Mouse (Mus musculus) midbrain, embryonic 13.5 days (tissue): ENCODE results near the gene Lima1. TPM values are rescaled to one million over a fixed set of nuclear protein-coding genes. Genes with fewer than 3 reads are reported as not detected.

ENCODE experiments used
- ATAC-seq: fragments of 200-750 bp; cut with Nextera tagmentation; 2 replicates; pipeline ENCODE4 v1.8.0; 2017; ENCODE audit warnings: mild to moderate bottlenecking, moderate TSS enrichment, moderate library complexity
- H3K27ac ChIP-seq: fragments of 300-500 bp; sonication (generic); 2 replicates; pipeline ENCODE4 v1.5.1; 2015; ENCODE audit warnings: inconsistent platforms, mild to moderate bottlenecking, moderate library complexity
- H3K27me3 ChIP-seq: fragments of 300-500 bp; sonication (generic); 2 replicates; pipeline ENCODE4 v1.6.1; 2015; ENCODE audit warnings: mild to moderate bottlenecking, inconsistent platforms
- H3K36me3 ChIP-seq: fragments of 300-500 bp; sonication (generic); 2 replicates; pipeline ENCODE4 v1.6.1; 2015; ENCODE audit warnings: mild to moderate bottlenecking, inconsistent platforms
- H3K4me1 ChIP-seq: fragments of 300-500 bp; sonication (generic); replicated peaks from 2 replicates; pipeline ENCODE4 v1.6.1; 2015; ENCODE audit warnings: inconsistent platforms
- H3K4me2 ChIP-seq: fragments of 300-500 bp; sonication (generic); replicated peaks from 2 replicates; pipeline ENCODE4 v1.6.1; 2015; ENCODE audit warnings: moderate library complexity, mild to moderate bottlenecking, inconsistent platforms
- H3K4me3 ChIP-seq: fragments of 300-500 bp; sonication (generic); replicated peaks from 2 replicates; pipeline ENCODE4 v1.5.1; 2015; ENCODE audit warnings: mild to moderate bottlenecking, inconsistent platforms
- H3K9ac ChIP-seq: fragments of 300-500 bp; sonication (generic); replicated peaks from 2 replicates; pipeline ENCODE4 v1.6.1; 2015; ENCODE audit warnings: mild to moderate bottlenecking, inconsistent platforms
- H3K9me3 ChIP-seq: fragments of 300-500 bp; sonication (generic); 2 replicates; pipeline ENCODE4 v1.6.1; 2016; ENCODE audit warnings: mild to moderate bottlenecking, inconsistent platforms
- WGBS: fragments of 180-500 bp; shearing (Covaris S2); methylation state at CpG from one replicate; pipeline ENCODE4 v1.1.7; 2015; 5-methylcytosine and 5-hydroxymethylcytosine counted together
- polyA plus RNA-seq: library from polyadenylated mRNA; unstranded; fragments of >200 nt; fragmentation: Nextera tagmentation; extraction: Ambion mirVana; gene quantifications from 2 replicates; pipeline ENCODE4 v1.2.1, GENCODE M21; 2015

Gene Lima1
- polyA plus RNA-seq, 1 experiment from 2014 or later = 17.2 TPM

DNA sequence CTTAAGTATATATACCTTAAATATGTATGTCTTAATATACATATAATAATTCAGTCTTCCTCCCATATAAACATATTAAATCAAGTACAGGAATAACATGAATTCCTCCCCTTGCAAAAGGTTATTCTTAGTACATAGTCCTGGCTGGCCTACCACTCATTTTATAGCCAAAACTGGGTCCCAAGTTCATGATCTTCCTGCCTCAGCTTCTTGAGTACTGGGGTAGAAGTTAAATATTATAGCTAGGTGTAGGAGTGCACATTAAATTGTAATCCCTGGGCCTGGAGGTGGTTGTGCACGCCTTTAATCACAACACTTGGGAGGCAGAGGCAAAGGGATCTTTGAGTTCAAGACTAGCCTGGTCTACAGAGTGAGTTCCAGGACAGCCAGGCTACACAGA lies 106.5 kb downstream of the Lima1 start:
- whole genome bisulfite sequencing = 93% methylated on average over 1 of the region's 1 CpGs
- H3K9ac ChIP-seq = no peak overlapping the region
- H3K27ac ChIP-seq = no peak overlapping the region
- no peaks in the 10 kb centered on the region for H3K27me3 ChIP-seq
- no peak for ATAC-seq
- H3K4me3 ChIP-seq = no peak overlapping the region
- H3K9me3 ChIP-seq = no peaks in the 10 kb centered on the region
- no peak overlapping the region for H3K4me2 ChIP-seq
- peaks cover 22% of the 10 kb centered on the region for H3K4me1 ChIP-seq
- peaks cover 10% of the 10 kb centered on the region; the same call in 1 of the 2 replicates for H3K36me3 ChIP-seq

DNA sequence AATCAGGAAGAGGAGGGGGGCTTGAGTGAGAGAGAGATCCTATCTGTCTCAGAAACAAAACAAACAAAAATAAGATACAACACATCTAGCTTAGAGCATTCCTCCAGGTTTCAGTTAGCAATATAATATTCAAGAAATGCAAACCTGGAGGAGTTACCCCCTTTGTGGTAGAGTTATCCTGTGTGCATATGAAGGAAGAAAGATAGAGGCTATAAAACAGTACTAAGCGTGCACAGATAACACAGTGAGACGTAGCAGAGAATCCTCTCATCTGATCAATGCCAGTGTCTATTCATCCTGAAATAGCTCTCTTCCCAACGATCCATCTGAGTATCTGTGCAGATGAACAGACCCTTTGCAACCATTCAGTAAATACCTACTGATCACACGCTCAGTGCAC lies 107.8 kb downstream of the Lima1 start:
- 87% methylated on average over 4 of the region's 4 CpGs for WGBS
- H3K4me2 ChIP-seq = no peak overlapping the region
- peaks cover 22% of the 10 kb centered on the region for H3K4me1 ChIP-seq
- H3K27me3 ChIP-seq = no peaks in the 10 kb centered on the region
- no peak overlapping the region for H3K9ac ChIP-seq
- H3K36me3 ChIP-seq = peaks cover 12% of the 10 kb centered on the region; the same call in 1 of the 2 replicates
- no peak overlapping the region for H3K4me3 ChIP-seq
- no peak for ATAC-seq
- H3K9me3 ChIP-seq = no peaks in the 10 kb centered on the region
- no peak overlapping the region for H3K27ac ChIP-seq

DNA sequence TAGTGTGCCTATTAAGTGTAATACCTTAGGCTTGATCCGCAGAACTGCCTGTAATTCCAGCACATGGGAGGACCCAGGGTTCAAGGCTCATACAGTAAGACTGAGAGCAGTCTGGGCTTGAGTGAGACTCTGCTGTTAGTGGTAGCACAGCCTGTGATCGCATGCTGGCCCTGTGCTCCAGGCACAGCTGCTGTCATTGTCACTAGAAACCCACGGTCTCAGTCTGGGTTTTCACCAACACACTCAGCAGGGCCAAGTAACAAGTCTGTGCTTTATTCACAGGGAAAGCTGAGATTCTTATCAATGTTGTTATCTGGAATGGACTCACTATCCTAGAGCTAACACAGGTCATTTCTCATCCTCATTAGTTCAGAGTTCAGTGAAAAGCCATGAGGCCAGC lies 121.1 kb downstream of the Lima1 start:
- H3K27me3 ChIP-seq = no peaks in the 10 kb centered on the region
- no peaks in the 10 kb centered on the region for H3K4me1 ChIP-seq
- H3K4me2 ChIP-seq = no peak overlapping the region
- 0 out of 2 replicates have a peak, but pooled peaks cover 8% of the 10 kb centered on the region for H3K36me3 ChIP-seq
- no peaks in the 10 kb centered on the region for H3K9me3 ChIP-seq
- no peak for ATAC-seq
- H3K4me3 ChIP-seq = no peak overlapping the region
- no peak overlapping the region for H3K9ac ChIP-seq
- no peak overlapping the region for H3K27ac ChIP-seq
- 88% methylated on average over 3 of the region's 3 CpGs for WGBS

DNA sequence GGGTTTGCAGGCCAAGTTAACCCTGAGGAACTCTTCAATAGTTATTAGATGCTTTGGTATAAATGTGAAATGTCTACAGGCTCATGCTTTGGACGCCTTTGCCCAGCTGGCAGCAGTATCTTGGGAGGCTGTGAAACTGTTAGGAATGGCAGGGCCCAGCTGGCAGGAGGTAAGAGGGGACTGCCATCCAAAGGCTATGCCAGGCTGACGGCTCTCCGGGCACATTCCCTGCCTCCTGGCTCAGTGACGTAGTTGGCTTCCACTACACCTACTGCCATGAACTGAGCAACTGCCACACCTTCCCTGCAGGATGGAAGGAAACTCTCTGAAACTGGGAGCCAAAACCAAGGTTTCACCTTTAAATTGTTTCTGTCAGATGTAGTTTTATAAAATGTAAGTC lies 135.0 kb downstream of the Lima1 start:
- WGBS = over 99% methylated on average over 4 of the region's 4 CpGs
- no peak overlapping the region for H3K4me3 ChIP-seq
- no peak overlapping the region for H3K4me2 ChIP-seq
- no peaks in the 10 kb centered on the region for H3K9me3 ChIP-seq
- H3K9ac ChIP-seq = no peak overlapping the region
- H3K27me3 ChIP-seq = no peaks in the 10 kb centered on the region
- ATAC-seq = no peak
- H3K36me3 ChIP-seq = peaks cover 93% of the 10 kb centered on the region
- no peak overlapping the region for H3K27ac ChIP-seq
- H3K4me1 ChIP-seq = no peaks in the 10 kb centered on the region

DNA sequence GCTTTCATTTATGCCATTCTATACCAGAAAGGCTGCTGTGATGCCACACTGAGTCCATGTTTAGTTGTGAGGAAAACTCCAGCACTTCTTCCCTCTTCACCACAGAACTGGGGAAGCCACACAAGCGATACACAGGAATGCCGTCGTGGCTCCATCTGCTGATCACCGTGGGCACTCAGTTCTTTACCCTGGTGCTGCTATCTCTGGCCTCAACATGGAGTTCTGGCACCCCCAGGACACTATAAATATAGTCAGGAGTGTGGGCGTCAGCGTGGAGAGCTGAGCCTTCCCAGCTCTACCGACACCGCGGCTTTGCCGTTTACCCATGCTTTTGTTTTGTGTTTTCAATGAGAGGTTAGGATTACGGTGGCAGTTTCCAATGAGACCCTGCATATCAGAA lies 138.6 kb downstream of the Lima1 start:
- H3K27me3 ChIP-seq = no peaks in the 10 kb centered on the region
- WGBS = 90% methylated on average over 11 of the region's 11 CpGs
- H3K9ac ChIP-seq = no peak overlapping the region
- ATAC-seq = no peak
- H3K4me2 ChIP-seq = no peak overlapping the region
- H3K36me3 ChIP-seq = peaks cover 90% of the 10 kb centered on the region
- no peak overlapping the region for H3K4me3 ChIP-seq
- no peaks in the 10 kb centered on the region for H3K9me3 ChIP-seq
- H3K4me1 ChIP-seq = no peaks in the 10 kb centered on the region
- no peak overlapping the region for H3K27ac ChIP-seq

DNA sequence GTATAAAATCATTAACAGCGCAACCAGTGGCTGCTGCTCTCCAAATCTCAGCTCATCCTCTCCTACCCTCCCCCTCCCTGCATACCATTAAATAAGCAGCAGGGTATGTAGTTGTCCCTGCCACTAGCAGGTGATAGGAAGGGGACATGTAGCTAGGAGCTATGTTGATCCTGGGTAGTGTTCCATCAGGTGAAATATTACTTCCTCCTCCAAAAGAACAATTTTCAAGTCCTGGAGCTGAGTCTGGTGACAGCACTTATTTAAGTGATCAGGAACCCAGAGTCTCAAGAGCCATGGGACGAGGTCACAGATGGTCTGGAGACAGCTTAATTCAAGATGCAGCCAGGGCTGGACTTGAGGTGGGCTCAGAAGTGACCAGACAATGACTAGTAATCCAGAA lies 139.6 kb downstream of the Lima1 start:
- H3K4me1 ChIP-seq = no peaks in the 10 kb centered on the region
- no peak overlapping the region for H3K27ac ChIP-seq
- no peak overlapping the region for H3K4me3 ChIP-seq
- WGBS = 91% methylated on average over 2 of the region's 2 CpGs
- H3K9me3 ChIP-seq = no peaks in the 10 kb centered on the region
- H3K36me3 ChIP-seq = peaks cover 84% of the 10 kb centered on the region
- no peak overlapping the region for H3K4me2 ChIP-seq
- no peak overlapping the region for H3K9ac ChIP-seq
- no peaks in the 10 kb centered on the region for H3K27me3 ChIP-seq
- no peak for ATAC-seq

DNA sequence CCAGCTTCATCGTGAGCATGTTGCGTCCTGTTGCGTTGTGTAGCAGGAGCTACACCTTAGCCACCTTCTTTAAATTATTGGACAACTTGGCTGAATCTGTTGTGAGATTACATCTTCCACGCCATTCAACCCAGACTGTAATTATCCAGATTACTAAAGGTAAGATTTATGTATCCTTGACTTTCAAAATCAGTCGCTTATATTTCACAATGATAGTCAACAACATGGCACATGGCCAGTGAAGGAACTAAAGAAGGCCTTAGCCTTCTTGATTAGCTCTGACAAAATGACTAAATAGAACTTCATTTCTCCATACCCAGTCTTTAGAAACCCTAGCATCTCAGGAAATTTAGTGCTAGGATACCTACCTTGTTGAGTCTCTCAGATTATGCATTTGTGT lies 142.1 kb downstream of the Lima1 start:
- Histone ChIP-seq H3K4me2 (no peak overlapping the region), H3K9me3 (no peaks in the 10 kb centered on the region), H3K9ac (no peak overlapping the region), H3K27me3 (no peaks in the 10 kb centered on the region), H3K4me3 (no peak overlapping the region), H3K4me1 (no peaks in the 10 kb centered on the region), H3K36me3 (peaks cover 72% of the 10 kb centered on the region), H3K27ac (no peak overlapping the region)
- no peak for ATAC-seq
- WGBS = 95% methylated on average over 5 of the region's 5 CpGs

DNA sequence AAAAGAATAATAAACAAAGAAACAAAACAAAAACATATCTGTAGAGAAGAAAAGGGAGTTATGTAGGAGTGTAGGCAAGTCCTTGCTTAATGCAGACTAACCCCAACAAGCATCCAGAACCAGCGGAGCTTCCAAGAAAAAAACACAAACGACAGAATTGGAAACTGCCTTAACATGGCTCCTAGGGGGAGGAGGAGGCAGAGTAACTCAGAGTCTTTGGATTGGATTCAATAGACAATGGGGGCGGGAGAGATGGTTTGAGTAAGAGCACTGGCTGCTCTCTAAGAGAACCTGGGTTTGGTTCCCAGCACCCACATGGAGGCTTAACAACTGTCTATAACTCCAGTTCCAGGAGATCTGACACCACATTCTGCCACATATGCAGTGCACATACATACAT lies 143.6 kb downstream of the Lima1 start:
- H3K4me1 ChIP-seq = peaks cover 7% of the 10 kb centered on the region
- H3K4me3 ChIP-seq = no peak overlapping the region
- 92% methylated on average over 3 of the region's 3 CpGs for WGBS
- no peaks in the 10 kb centered on the region for H3K9me3 ChIP-seq
- H3K9ac ChIP-seq = no peak overlapping the region
- no peak for ATAC-seq
- H3K36me3 ChIP-seq = peaks cover 66% of the 10 kb centered on the region
- no peaks in the 10 kb centered on the region for H3K27me3 ChIP-seq
- no peak overlapping the region for H3K4me2 ChIP-seq
- H3K27ac ChIP-seq = no peak overlapping the region

DNA sequence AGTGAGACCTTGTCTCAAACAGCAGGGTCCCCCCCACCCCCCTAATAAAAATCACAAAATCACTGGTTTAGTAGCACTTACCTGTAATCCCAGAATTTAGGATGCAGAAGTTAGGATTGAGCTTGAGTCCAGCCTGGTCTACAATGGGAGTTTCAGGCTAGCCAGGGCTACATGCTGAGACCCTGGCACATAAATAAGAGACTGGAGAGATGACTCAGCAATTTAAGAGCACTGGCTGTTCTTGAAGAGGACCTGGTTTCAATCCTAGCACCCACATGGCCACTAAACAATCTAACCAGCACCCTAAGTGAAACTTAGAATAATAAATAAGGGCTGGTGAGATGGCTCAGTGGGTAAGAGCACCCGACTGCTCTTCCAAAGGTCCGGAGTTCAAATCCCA lies 144.1 kb downstream of the Lima1 start:
- H3K9ac ChIP-seq = no peak overlapping the region
- H3K36me3 ChIP-seq = peaks cover 61% of the 10 kb centered on the region

DNA sequence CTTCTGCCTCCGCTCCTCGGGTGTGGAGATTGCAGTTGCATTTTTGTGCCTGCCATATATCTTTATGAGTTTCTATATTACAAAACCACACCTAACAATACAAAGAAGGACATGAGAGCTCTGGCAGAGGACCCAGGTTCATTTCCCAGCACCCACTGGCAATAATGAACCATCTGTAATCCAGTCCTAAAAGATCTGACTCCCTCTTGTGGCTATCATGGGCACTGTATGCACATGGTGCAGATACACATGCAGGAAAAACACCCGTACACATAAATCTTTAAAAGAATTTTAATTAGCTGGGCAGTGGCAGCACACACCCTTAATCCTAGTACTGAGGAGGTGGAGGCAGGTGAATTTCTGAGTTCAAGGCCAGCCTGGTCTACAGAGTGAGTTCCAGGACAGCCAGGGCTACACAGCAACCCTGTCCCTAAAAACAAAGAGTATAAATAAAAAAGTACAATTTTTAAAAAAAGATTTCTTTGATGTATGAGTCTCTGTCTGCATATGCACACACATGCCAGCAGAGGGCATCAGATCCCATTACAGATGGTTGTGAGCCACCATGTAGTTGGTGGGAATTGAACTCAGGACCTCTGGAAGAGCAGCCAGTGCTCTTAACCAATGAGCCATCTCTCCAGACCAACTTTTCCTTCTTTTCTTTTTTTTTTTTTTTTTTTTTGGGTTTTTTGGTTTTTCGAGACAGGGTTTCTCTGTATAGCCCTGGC lies 146.0 kb downstream of the Lima1 start:
- ATAC-seq = no peak
- 94% methylated on average over 3 of the region's 4 CpGs for WGBS
- peaks cover 42% of the 10 kb centered on the region for H3K36me3 ChIP-seq

More for the DNA sequence above, 144.1 kb downstream of the Lima1 start:
- Histone ChIP-seq H3K4me2 (no peak overlapping the region), H3K27ac (no peak overlapping the region), H3K27me3 (no peaks in the 10 kb centered on the region), H3K9me3 (no peaks in the 10 kb centered on the region), H3K4me3 (no peak overlapping the region), H3K4me1 (peaks cover 12% of the 10 kb centered on the region)
- WGBS = 97% methylated on average over 2 of the region's 2 CpGs
- ATAC-seq = no peak

More for the DNA sequence above, 146.0 kb downstream of the Lima1 start:
- Histone ChIP-seq H3K27me3 (no peaks in the 10 kb centered on the region), H3K4me3 (no peak overlapping the region), H3K27ac (no peak overlapping the region), H3K9ac (no peak overlapping the region), H3K4me2 (no peak overlapping the region), H3K4me1 (peaks cover 23% of the 10 kb centered on the region), H3K9me3 (no peaks in the 10 kb centered on the region)

Other genes with a start within 250 kb of the Lima1 start
- gene Racgap1, start 223.8 kb downstream of the Lima1 start, polyA plus RNA-seq = 118 and 125 TPM in 2 replicates
- gene Asic1, start 205.1 kb downstream of the Lima1 start, polyA plus RNA-seq = 48.0 and 54.5 TPM in 2 replicates
- gene Smarcd1, start 173.3 kb downstream of the Lima1 start, polyA plus RNA-seq = 137 and 145 TPM in 2 replicates
- gene Gm17349, start 170.0 kb downstream of the Lima1 start, polyA plus RNA-seq = not detected in 2 replicates
- 1.3 and 1.6 TPM in 2 replicates for gene Gpd1, start 157.9 kb downstream of the Lima1 start, polyA plus RNA-seq
- 167 and 177 TPM in 2 replicates for gene Cox14, start 149.8 kb downstream of the Lima1 start, polyA plus RNA-seq
- gene Cers5, start 102.6 kb downstream of the Lima1 start, polyA plus RNA-seq = 58.4 and 61.1 TPM in 2 replicates
- gene Fam186a, start 91.6 kb upstream of the Lima1 start, polyA plus RNA-seq = not detected in 2 replicates
- gene Larp4, start 94.6 kb upstream of the Lima1 start, polyA plus RNA-seq = 25.1 and 27.1 TPM in 2 replicates
- 21.4 and 24.1 TPM in 2 replicates for gene Dip2b, start 163.2 kb upstream of the Lima1 start, polyA plus RNA-seq